Mouse (Mus musculus) kidney, postnatal 4 days (tissue): ENCODE data around the gene Zbtb46.

ENCODE experiments used
- DNase-seq, 2 experiments: peaks; one replicate each; pipeline ENCODE4 v3.0.0; 2021; ENCODE audit warnings: mixed read lengths in 2 of 2

The Zbtb46 gene

DNA sequence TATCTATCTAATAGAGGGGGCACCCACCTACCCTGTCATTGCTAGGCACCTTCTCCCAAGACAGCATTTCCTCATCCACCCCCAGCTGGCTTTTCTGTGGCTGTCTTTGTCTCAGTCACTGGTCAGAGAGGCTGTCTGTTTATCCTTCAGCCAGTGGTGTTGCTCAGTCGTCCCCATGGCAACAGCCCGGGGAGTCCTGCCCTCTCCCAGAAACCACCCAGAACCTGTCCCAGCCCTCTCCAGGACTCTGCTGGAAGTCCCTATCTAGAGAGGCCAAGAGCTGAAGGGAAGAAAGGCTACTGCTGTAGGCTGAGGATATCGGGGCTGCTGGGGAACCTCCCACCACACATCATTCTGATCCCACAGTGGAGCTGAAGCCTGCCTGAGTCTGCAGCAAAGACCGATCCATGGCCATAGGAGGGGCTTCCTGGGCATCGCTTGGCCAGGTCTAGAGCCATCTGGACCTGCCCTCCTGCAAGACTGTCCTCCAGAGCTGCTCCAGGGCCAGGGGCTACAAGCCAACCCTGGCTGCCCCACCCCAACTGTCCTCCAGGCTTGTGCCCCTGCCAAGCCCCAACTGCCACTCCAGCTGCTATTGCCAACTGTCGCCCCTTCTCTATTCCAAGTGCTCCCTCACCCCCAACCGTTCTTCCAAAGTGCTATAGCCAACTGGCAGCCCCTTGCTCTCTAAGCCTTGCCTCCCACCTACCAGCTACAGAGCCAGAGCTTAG lies 3.9 kb upstream of the Zbtb46 start:
- DNase-seq, result peak; percentile 74 to 85

DNA sequence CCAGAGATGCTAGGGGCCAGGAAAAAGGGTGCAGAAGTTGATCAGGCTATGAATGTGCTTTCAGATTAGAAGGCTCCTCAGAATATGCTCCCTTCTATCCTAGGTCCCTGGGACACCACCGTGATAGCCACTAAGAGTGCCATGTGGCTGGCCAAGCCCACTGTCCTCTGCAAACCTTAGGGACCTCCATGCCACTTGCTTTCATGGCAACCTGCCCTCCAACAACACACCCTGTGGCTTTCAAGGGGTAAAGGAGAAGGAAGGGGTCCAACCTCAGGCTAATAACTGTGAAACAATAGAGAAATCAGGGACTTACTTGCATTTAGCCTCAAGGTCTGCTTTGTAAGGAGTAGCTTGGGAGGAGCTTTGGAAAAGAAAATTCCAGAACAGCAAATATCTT lies 3.4 kb upstream of the Zbtb46 start:
- DNase-seq, result no peak

DNA sequence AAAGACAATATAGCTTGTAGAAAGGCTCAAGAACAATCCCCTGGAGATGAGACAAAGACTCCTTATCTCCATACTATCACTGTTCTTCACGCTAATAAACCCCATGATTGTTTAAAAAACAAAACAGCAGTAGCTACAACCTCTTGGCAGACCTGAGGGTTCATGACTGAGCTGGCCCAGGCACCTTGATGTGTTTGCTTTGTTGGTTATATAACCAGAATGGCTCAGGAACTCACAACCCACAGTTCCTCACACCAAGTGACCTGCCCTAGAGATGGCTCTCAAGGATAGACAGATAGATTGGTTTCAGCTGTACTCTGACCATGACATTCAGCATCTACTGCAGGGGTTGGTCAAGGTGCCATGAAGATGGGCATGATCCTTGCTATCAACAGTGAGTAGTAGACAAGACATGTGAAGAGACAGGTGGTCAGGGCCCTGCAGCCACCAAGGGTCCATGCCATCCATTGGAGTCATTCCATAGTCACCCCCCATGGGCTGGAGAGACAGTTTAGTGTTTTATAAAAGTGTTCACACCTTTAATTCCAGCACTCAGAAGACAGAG lies 2.4 kb upstream of the Zbtb46 start:
- no peak for DNase-seq

DNA sequence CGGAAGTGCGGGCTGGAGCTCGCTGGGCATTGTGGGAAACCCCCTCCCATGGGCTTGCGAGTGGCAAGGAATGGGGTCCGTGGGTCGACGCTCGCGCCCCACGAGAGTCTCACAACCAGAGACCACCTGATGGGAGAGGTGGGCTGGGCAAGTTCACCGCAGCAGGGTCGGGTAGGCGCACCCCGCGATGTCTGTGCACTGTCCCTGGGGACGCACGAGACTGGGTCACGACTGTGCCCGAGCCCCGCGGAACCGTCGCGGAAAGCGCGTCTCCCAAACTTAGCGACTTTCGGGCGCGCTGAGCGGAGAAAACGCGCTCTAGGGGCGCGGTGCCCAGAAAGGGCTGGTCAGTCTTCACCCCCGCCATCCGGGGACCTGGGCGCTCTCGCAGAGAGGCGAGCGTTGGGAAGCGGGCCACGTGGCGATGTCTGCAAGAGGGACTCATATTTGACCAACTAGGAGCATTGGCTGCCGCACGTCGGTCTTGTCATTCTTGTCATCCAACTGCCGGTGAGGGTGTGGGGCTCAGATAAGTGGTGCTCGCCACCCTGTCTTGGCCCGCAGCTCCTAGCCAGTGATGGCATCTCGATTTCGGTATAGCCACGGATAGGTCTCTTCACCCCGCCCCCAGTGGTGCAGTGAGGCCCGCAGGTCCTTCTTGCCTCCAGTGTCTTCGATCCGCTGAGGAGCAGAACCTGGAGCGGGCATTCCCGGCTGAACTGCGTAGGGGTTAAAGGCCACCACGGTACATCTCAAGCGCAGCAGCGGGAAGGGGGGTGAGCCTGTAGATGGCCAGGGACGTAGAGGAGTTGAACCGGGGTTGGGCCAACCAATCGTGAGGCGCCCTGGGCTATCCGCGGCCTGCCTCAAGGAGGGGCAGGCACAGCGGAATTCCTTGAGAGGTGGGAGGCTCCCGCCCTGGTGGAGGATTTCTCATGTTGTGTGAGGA lies 721 bp upstream of the Zbtb46 start:
- DNase-seq, result peak; percentile 82 to 91

DNA sequence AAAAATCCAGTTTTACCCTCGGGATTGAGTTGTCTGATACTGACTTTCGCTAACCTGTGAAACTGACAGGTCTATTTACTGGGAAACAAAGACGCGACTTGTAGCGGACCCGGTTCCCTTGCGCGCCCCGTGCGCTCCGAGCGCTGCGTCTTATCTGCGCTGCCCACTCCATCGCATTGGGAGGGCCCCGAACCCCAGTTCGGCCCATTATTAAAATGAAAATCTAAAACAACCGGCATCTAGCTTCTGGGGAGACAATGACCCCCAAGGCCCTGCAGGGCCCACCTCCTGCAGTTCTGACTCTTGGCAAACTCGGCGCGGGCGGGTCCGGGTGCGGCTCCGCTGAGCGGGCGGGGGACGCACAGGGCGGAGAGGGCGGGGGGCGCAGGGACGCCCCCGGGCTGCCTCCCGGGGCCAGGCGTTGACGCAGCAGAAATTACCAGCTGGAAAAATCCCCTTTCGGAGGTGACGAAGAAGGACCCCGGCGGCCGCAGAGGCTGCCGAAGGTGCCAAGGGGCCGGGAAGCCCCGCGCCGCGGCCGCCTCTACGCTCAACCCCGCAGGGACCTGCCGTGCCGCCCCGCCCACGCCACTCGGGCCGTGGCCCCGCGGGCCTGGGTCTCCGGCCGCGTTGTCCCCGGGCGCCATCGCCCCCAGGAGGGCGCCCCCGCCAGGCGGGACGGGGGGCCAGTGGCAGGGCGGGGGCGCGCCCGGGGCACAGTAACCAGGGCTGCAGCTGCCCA lies 644 bp downstream of the Zbtb46 start:
- DNase-seq, result peak; percentile 57 to 71

DNA sequence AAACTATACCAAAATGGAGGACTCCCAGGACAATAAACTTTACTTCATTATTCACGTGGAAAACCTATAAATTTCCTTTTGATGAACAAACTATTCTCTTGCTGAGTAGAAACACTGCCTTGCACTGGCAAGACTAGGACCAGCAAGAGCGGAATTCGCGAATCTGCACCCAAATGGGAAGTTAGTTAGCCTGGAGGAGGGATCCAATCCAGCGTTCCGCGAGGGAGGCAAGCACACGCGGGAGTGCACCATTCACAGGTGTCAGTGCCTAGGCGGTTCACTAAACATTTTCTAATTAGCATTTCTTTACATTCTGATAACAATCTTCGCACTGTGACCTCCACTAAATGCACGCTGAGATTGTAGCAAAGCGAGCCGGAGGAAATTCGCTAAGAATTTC lies 1.4 kb downstream of the Zbtb46 start:
- DNase-seq, result peak; percentile 49 to 59

DNA sequence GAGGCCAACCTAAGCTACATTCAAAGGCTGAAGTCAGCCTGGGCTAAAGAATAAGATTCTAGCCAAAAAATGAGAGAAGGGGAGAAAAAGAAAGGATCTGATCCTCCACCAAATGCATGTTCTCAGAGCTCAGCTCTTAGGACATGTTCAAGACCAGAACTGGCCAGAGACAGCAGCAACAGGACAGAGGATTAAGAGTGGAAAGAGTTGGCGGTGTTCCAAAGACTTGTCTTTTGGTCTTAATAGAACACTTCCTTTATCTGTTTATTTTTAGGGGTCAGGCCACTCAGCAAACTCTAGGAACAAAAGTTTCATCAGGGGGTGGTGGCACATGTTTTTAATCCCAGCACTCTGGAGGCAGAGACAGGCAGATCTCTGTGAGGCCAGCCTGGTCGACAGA lies 3.3 kb downstream of the Zbtb46 start:
- no peak for DNase-seq

DNA sequence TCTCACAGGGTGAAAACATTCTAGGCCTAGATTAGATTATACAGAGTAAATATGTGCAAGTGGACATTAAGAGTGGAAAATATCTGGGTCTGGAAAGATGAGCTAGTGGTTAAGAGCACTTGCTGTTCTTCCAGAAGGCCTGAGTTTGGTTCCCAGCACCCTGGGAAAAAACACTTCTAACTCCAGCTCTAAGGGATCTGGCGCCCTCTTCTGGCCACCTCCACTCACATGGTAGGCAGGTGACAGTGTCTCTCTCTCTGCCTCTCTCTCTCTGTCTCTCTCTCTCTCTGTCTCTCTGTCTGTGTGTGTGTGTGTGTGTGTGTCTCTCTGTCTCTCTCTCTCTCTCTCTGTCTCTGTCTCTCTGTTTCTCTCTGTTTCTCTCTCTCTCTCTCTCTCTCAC lies 6.0 kb downstream of the Zbtb46 start:
- DNase-seq, result no peak

DNA sequence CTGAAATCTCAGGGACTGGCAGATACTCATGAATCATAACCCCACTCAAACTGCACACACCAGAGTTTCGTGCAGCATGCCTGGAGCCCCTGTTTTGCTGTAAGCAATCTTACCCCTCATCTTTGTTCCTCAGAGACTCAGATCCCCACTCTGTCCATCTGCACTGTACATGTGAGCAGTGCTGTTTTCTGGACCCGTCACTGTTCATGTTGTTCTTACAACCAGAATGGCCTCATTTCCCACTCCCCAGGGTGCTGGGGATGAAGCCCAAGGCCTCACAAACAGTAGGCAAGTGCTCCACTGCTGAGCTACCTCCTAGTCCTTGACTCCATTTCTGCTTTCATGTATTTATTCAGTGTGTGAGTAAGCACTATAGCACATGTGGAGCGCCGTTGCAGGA lies 7.0 kb downstream of the Zbtb46 start:
- DNase-seq, result no peak

DNA sequence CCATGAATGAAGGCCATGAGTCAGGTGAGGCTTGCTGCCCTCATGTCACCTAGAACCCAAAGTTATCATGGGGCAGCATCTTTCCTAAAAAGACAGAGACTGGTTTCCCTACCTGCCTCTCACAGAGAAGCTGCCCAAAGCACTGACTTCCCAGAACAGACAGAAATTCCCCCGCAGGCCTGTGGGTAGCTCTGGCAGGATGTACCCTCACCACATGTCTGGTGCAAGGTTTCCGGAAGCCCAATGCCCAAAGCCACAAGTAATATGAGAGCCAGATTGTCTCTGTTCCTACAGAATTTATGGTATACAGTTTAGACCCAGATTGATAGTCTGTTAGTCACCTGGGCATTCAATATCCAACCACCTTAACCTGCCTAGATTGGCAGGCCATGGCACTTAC lies 16.2 kb downstream of the Zbtb46 start:
- DNase-seq, result no peak

DNA sequence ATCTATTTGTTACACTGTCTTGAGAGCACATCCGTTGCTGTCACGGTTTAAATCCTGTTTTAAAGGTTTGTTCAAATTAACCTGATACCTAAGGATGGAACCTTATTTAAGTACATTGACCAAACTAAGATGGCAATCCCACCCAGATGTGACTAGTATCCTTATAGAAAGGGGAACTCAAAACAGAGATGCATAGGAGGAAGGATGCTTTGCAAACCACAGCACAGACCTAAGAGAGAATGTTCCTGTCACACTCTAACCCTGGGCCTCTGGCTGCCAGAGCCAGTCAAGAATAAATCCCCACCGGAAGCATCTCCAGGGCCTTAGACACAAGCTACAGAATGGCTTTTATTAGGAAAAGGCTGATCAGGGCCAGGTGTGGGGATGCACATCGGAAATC lies 21.1 kb downstream of the Zbtb46 start:
- DNase-seq, result no peak

DNA sequence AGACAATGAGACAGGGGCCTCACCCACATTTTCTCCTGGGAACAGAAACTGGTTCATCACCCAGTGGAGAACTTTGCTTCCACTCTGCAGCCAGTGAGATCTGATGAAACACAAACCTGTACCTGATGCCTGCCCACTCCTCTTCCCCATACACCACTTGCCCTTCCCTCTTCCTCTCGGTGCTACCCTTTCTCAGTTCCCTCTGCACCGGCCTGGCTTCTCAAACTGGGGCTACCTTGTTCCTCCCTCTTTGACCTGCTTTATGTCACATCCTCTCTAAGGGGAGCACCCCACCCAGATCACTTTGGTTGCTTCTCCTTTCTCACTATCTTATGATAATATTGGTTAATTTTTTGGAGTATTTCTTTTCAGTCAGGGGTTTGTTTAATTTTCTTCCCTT lies 23.0 kb downstream of the Zbtb46 start:
- DNase-seq, result no peak

DNA sequence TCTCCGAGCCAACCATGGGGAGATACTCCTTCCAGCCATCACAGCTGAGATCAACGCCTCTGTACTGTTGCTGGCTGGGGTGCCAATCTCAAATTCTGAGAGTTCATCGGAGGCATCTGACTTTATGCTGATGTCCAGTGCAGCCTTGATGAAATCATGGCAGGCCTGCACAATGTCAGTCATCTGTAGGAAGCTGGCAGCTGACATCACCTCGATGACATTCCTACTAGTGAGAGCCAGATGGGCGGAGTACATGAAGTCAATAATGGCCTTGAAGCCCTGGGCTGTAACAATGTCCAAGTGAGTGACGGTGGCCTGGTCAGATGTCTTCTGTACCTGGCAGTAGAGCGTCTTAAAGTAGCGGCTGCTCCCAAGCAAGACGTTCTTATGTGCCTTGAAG lies 35.4 kb downstream of the Zbtb46 start:
- no peak for DNase-seq

DNA sequence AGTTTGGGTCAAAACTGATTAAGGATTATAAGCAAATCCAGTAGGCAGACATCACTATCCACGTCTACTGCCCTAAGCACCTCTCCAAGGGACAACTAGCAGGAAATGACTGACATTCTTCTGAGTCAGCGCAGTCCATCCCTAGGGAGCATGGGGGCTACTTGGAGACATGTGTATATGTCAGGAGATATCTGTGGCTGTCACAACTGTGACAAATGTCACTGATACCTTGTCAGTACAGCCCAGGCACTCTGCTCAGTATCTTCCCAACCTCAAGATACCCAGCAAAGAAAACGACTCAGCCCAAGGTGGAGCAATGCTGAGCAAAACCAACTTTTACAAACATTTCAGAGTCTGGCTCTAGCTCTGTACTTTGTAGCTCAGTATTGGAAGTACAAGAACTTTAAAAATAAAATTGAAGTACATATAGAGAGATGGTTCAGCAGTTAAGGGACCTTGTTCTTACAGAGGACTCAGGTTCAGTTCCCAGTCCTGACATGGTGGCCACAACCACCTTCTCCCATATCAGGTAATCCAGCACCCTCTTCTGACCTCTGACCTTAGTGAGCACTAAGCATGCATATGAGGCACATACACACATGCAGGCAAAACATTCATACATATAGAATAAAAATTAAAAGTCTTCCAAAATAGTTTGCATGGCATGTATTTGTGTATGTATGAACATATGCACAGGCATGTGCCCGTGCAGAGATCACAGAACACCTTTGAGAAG lies 38.2 kb downstream of the Zbtb46 start:
- no peak for DNase-seq

DNA sequence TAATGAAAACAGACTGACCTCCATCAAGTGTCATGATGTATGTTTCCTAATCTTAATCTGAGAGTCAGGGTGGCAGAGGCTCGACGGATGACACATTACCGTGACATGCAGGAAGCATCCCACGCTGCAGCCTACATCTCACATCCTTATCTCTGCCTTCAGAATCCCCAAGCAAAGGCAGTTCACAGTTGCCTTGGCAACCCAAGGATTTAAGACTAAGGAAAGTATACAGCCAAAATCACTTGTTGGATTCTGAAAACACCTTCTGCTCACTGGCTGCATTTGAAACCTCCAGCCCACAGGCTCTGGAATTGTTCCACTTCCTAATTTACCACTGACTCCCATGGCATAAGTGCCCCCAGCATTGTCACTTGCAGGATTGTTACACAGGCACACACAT lies 38.8 kb downstream of the Zbtb46 start:
- no peak for DNase-seq

DNA sequence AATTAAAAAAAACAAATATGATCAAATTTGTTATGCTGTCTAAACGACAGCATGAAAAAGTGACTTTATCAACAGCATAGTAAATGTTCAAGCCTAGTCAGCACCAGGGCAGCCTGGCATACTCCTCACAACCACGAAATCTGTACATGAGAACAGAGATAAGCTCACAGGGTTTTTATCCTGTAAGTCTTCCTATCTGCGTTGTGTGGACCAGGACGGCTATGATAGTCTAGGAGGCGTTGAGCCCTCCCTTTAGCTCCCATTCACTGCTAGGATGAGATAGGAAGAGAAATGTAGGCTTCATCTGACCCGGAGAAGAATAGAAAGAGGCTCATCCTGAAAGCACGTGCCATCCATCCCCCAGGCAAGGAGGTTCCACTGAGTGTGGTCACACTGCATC lies 39.9 kb downstream of the Zbtb46 start:
- DNase-seq, result no peak

DNA sequence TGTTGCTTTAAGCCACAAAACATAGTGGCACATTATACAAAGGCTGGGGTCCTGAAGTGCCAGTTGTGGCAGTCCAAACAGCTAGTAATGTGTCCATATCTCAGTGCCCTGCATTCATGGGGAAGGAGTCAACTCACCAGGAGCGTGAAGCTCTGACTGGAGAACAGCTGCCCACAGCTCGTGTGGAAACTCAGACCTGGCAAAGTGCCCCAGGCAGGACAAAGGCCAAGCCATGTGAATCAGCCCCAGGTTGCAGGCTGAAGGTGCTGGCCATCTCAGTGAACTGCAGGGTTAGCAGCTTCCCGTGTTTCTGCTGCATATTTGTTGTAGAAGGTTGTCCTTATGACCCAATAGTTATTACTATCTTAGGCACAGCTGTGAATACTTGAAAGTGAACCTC lies 43.3 kb downstream of the Zbtb46 start:
- peak; percentile 56 to 70 for DNase-seq

DNA sequence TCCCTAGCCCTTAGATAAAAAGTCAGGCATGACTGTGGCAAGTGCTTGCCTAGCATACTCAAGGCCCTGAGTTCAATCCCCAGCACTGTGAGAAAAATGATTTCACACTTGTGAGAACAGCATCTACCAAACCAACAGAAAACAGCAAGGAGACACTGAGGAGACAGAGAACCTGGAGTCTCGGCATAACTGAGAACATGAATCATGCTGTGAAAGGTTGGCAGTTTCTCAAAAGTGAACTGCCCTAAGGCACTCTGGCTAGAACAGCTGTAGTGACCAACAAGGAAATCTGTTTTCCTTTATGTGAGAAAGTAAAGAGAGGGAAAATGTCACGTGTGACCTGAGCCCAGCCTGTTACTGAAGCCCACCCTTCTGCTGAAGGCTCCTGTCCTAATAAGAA lies 46.1 kb downstream of the Zbtb46 start:
- no peak for DNase-seq

DNA sequence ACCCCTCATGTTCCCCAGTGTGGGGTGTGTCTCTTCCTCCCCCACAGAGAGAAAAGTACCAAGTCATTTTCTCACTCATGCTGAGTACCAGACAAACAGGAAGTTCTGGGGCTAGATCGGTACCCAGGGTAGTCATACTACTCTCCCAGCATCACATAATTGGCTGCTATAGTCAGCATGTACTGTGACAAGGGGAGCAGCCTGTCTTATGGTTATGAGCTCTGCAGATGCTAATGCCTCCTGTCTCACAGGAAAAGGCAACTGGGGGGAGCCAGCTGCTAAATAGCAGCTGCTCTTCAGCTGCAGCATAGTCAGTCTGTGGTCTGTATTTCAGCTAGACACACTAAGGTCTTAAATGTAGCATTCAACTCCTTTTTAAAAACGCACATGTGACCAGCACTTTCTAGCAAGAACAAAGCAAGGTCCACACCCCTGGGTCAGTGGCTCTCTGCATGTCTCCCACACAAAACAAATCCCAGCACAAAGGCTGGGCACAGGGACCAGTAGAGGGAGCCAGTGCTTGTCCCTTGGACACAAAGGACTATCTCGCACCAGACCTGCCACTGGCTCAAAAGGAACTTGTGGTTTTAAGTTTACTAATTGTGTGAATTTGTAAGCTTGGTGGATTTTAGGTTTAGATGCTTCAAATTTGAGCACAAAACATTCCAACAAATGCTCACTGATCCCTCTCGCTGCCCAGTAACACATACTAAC lies 48.3 kb downstream of the Zbtb46 start:
- peak; percentile 85 to 89 for DNase-seq

DNA sequence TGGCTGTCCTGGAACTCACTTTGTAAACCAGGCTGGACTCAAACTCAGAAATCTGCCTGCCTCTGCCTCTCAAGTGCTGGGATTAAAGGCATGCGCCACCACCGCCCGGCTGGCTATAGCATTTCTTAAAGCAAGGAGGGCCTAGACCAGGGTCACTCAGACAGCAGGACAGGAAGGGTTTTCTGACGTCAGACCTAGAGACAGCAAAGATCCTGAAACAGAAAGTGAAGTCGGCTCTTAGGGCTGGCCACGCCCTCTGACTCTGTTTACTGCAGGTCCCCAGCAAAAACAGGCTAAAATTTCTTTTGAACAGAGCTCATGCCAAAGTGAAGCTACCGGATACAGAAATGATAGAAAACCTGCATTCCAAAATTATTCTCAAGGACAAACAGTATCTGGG lies 49.6 kb downstream of the Zbtb46 start:
- no peak for DNase-seq

DNA sequence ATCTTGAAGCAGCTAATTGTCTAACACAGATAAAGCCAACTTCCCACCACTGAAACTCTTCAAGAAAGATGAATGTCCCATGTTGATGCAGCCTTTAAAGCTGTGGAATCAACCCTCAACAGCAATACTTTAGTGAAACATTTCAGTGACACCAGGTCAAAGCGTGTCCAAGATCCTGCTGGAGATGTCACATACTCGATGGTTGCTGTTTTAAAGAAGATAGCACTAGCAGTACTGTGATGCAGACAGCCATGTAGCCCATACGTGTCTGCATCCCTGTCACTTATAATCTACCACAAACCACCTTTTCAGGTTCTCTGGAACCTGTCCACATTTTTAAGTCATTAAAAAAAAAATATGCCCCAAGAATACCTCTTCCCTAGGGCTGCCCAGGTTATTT lies 55.5 kb downstream of the Zbtb46 start:
- DNase-seq, result no peak

DNA sequence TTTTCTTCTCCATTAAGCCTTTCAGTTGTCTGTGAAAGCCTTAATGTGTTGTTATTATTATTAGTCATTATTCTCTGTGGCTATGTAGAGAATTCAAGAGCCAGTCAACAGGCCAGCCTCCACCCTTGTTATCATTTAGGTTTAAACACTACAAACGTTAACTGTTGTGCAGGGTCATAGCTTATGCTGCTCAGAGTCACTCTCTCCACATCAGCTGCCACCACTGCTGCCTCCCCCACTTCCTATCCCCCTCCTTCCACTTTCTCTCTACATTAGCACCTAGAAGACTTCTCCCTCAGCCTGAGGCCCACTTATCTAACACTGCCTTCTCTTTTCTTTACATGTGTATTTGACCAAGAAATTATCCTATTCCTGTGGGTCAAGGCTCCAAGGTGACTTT lies 57.7 kb downstream of the Zbtb46 start:
- DNase-seq, result no peak
